Mouse (Mus musculus) left cerebral cortex, adult 18-20 months (tissue): ENCODE data around the gene Fxyd6. TPM values are rescaled to one million over a fixed set of nuclear protein-coding genes. Genes with fewer than 3 reads are reported as not detected.

ENCODE experiments used
- DNase-seq, 2 experiments: peaks; one replicate each; pipeline ENCODE4 v3.0.0; 2021 to 2022; ENCODE audit warnings: low spot score in 2 of 2, mixed read lengths in 1 of 2
- total RNA-seq, 2 experiments: library from RNA; stranded (reverse); gene quantifications; 2 replicates each; pipeline ENCODE4 v1.2.3; 2021

Gene Fxyd6
- total RNA-seq, 2 experiments from 2014 or later = 96.2 to 132 TPM

- DNase-seq = no peak
Observed at GRCm38 (mm10) chr9:45444251-45444798, 74.3 kb downstream of the Fxyd6 start.

Other genes with a start within 250 kb of the Fxyd6 start
- gene Scn4b, start 231.8 kb upstream of the Fxyd6 start, total RNA-seq = 10 to 100 TPM; 87.0 to 91.4 TPM
- gene BC049352, start 188.2 kb upstream of the Fxyd6 start, total RNA-seq = 1 to 10 TPM in 1 of 2 experiments, under 1 TPM in 1; 0.84 to 1.3 TPM
- under 1 TPM in 1 of 2 experiments, not detected in 1; 0.28 TPM for gene Tmprss4, start 166.1 kb upstream of the Fxyd6 start, total RNA-seq
- gene Il10ra, start 101.0 kb upstream of the Fxyd6 start, total RNA-seq = 1 to 10 TPM; 2.6 to 3.4 TPM
- not detected for gene Tmprss13, start 51.1 kb upstream of the Fxyd6 start, total RNA-seq
- 1 to 10 TPM; 8.0 to 8.2 TPM for gene Fxyd2, start 29.5 kb downstream of the Fxyd6 start, total RNA-seq
- gene Dscaml1, start 56.4 kb downstream of the Fxyd6 start, total RNA-seq = 10 to 100 TPM; 47.7 to 48.3 TPM